Mouse (Mus musculus) ES-E14 (cell line): Measurements from ENCODE around the gene Cpa4.

ENCODE experiments used
- HCFC1 ChIP-seq: IDR thresholded peaks from 2 replicates; pipeline ENCODE4 v1.6.1; 2012; ENCODE audit warnings: low read length, inconsistent platforms, borderline replicate concordance; ENCODE audit not compliant: insufficient read depth
- MAFK ChIP-seq: IDR thresholded peaks from 2 replicates; pipeline ENCODE4 v1.6.1; 2014; ENCODE audit warnings: mild to moderate bottlenecking, low read depth, low read length, inconsistent platforms; ENCODE audit not compliant: insufficient read depth

DNA sequence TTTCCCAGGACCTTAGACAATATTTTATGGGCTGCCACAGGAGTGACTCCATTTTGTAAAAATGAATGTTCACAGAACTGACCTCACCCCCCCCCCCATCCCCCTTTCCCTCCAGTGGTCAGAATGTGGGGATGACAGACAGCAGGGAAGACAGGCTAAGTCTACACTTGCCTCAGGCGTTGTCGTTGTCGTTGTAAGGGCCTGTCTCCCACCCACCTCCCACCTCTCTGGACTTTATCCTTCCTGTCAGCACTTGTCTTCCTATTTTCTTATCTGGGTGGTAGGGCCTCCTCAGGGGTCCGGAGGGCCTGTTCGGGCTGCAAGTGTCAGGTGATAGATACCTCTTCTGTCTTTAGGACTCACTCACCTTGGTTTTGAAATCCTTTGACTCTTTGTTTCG is 25.9 kb upstream of the Cpa4 start:
- TF ChIP-seq HCFC1 = no peak
- TF ChIP-seq MAFK = no peak
